Mouse (Mus musculus) embryonic facial prominence, embryonic 12.5 days (tissue): ENCODE measurements around the gene Aldh4a1. TPM values are rescaled to one million over a fixed set of nuclear protein-coding genes. Genes with fewer than 3 reads are reported as not detected.

ENCODE experiments used
- ATAC-seq: fragments of 200-750 bp; cut with Nextera tagmentation; 2 replicates; pipeline ENCODE4 v1.8.0; 2017; ENCODE audit not compliant: insufficient number of reproducible peaks, insufficient read depth, low FRiP score, low TSS enrichment
- H3K27ac ChIP-seq: fragments of 300-500 bp; sonication (generic); 2 replicates; pipeline ENCODE4 v1.5.1; 2016; ENCODE audit warnings: mild to moderate bottlenecking
- H3K27me3 ChIP-seq: fragments of 300-500 bp; sonication (generic); 2 replicates; pipeline ENCODE4 v1.6.1; 2016; ENCODE audit warnings: mild to moderate bottlenecking, moderate library complexity
- H3K36me3 ChIP-seq: fragments of 300-500 bp; sonication (generic); 2 replicates; pipeline ENCODE4 v1.6.1; 2016; ENCODE audit warnings: mild to moderate bottlenecking
- H3K4me1 ChIP-seq: fragments of 300-500 bp; sonication (generic); 2 replicates; pipeline ENCODE4 v1.6.1; 2016
- H3K4me2 ChIP-seq: fragments of 300-500 bp; sonication (generic); replicated peaks from 2 replicates; pipeline ENCODE4 v1.6.1; 2016; ENCODE audit warnings: mild to moderate bottlenecking, moderate library complexity
- H3K4me3 ChIP-seq: fragments of 300-500 bp; sonication (generic); 2 replicates; pipeline ENCODE4 v1.5.1; 2016; ENCODE audit warnings: mild to moderate bottlenecking
- H3K9ac ChIP-seq: fragments of 300-500 bp; sonication (generic); 2 replicates; pipeline ENCODE4 v1.6.1; 2016; ENCODE audit warnings: mild to moderate bottlenecking, moderate library complexity
- H3K9me3 ChIP-seq: fragments of 300-500 bp; sonication (generic); 2 replicates; pipeline ENCODE4 v1.6.1; 2016; ENCODE audit warnings: mild to moderate bottlenecking, moderate library complexity
- WGBS: fragments of 180-500 bp; shearing (Covaris S2); methylation state at CpG from one replicate; pipeline ENCODE4 v1.1.7; 2016; 5-methylcytosine and 5-hydroxymethylcytosine counted together
- polyA plus RNA-seq: library from polyadenylated mRNA; unstranded; fragments of >200 nt; fragmentation: Nextera tagmentation; extraction: Ambion mirVana; gene quantifications from 2 replicates; pipeline ENCODE4 v1.2.1, GENCODE M21; 2016

Gene Aldh4a1
- polyA plus RNA-seq, 1 experiment from 2014 or later: 27.1 TPM

- WGBS: 93% methylated on average over 5 of the region's 5 CpGs
- peaks cover 15% of the 10 kb centered on the region for H3K4me1 ChIP-seq
- no peaks in the 10 kb centered on the region for H3K9me3 ChIP-seq
- peaks cover 12% of the 10 kb centered on the region for H3K36me3 ChIP-seq
- H3K4me3 ChIP-seq: no peak overlapping the region
- H3K4me2 ChIP-seq: no peak overlapping the region
- no peak overlapping the region for H3K27ac ChIP-seq
- no peak for ATAC-seq
- no peaks in the 10 kb centered on the region for H3K27me3 ChIP-seq
- H3K9ac ChIP-seq: no peak overlapping the region
These were observed 15.9 kb upstream of the Aldh4a1 start for GRCm38 (mm10) chr4:139606732-139607131.

- H3K4me2 ChIP-seq: no peak overlapping the region
- H3K27ac ChIP-seq: no peak overlapping the region
- H3K4me3 ChIP-seq: no peak overlapping the region
- peaks cover 24% of the 10 kb centered on the region for H3K36me3 ChIP-seq
- no peak overlapping the region for H3K9ac ChIP-seq
- ATAC-seq: no peak
- 75% methylated on average over 4 of the region's 4 CpGs for WGBS
- no peaks in the 10 kb centered on the region for H3K9me3 ChIP-seq
- peaks cover 6% of the 10 kb centered on the region; the same call in 1 of the 2 replicates for H3K4me1 ChIP-seq
- H3K27me3 ChIP-seq: no peaks in the 10 kb centered on the region
These were observed 13.7 kb upstream of the Aldh4a1 start for GRCm38 (mm10) chr4:139608975-139609374.

- no peak overlapping the region for H3K9ac ChIP-seq
- peaks cover 36% of the 10 kb centered on the region for H3K36me3 ChIP-seq
- no peaks in the 10 kb centered on the region for H3K27me3 ChIP-seq
- H3K9me3 ChIP-seq: no peaks in the 10 kb centered on the region
- no peak overlapping the region for H3K4me3 ChIP-seq
- H3K4me2 ChIP-seq: peak overlapping the region; percentile 41
- peak overlapping the region; percentile 50 for H3K27ac ChIP-seq
- H3K4me1 ChIP-seq: peaks cover 6% of the 10 kb centered on the region; the same call in 1 of the 2 replicates
- 37% methylated on average over 6 of the region's 6 CpGs for WGBS
- ATAC-seq: no peak
These were observed 11.7 kb upstream of the Aldh4a1 start for GRCm38 (mm10) chr4:139610954-139611353.

- no peaks in the 10 kb centered on the region for H3K9me3 ChIP-seq
- ATAC-seq: peak; percentile 36; the same call in 1 of the 2 replicates
- peaks cover 6% of the 10 kb centered on the region; the same call in 1 of the 2 replicates for H3K4me1 ChIP-seq
- no peak overlapping the region for H3K4me3 ChIP-seq
- no peaks in the 10 kb centered on the region for H3K27me3 ChIP-seq
- peak overlapping the region; percentile 41 for H3K4me2 ChIP-seq
- H3K36me3 ChIP-seq: peaks cover 35% of the 10 kb centered on the region
- no peak overlapping the region for H3K9ac ChIP-seq
- WGBS: 6% methylated on average over 10 of the region's 10 CpGs
- peak overlapping the region; percentile 50; the same call in 1 of the 2 replicates for H3K27ac ChIP-seq
These were observed 11.1 kb upstream of the Aldh4a1 start for GRCm38 (mm10) chr4:139611542-139611953.

GRCm38 (mm10) chr4:139614524-139615260, 8.0 kb upstream of the Aldh4a1 start:
- H3K27ac ChIP-seq: no peak overlapping the region
- no peak overlapping the region for H3K4me2 ChIP-seq
- no peak for ATAC-seq
- H3K4me1 ChIP-seq: peaks cover 6% of the 10 kb centered on the region; the same call in 1 of the 2 replicates
- no peaks in the 10 kb centered on the region for H3K27me3 ChIP-seq
- no peaks in the 10 kb centered on the region for H3K9me3 ChIP-seq
- 92% methylated on average over 21 of the region's 21 CpGs for WGBS
- H3K4me3 ChIP-seq: no peak overlapping the region
- peaks cover 24% of the 10 kb centered on the region for H3K36me3 ChIP-seq
- H3K9ac ChIP-seq: no peak overlapping the region

- peak; percentile 64; the same call in 1 of the 2 replicates for ATAC-seq
- H3K9ac ChIP-seq: no peak overlapping the region
- WGBS: 17% methylated on average over 24 of the region's 24 CpGs
- H3K27me3 ChIP-seq: no peaks in the 10 kb centered on the region
- H3K36me3 ChIP-seq: peaks cover 24% of the 10 kb centered on the region
- H3K4me3 ChIP-seq: peak overlapping the region; percentile 31
- 0 out of 2 replicates have a peak overlapping the region, but pooled peaks have one; percentile 48 for H3K27ac ChIP-seq
- H3K4me1 ChIP-seq: no peaks in the 10 kb centered on the region
- H3K4me2 ChIP-seq: peak overlapping the region; percentile 44
- H3K9me3 ChIP-seq: no peaks in the 10 kb centered on the region
These were observed 6.2 kb upstream of the Aldh4a1 start for GRCm38 (mm10) chr4:139616276-139617000.

GRCm38 (mm10) chr4:139617001-139617364, 5.7 kb upstream of the Aldh4a1 start:
- Histone ChIP-seq H3K4me1 (0 out of 2 replicates have a peak, but pooled peaks cover 3% of the 10 kb centered on the region), H3K27ac (no peak overlapping the region), H3K36me3 (peaks cover 24% of the 10 kb centered on the region), H3K27me3 (no peaks in the 10 kb centered on the region), H3K4me2 (peak overlapping the region; percentile 44), H3K4me3 (no peak overlapping the region), H3K9ac (no peak overlapping the region), H3K9me3 (no peaks in the 10 kb centered on the region)
- 52% methylated on average over 3 of the region's 3 CpGs for WGBS
- ATAC-seq: no peak

- H3K4me2 ChIP-seq: no peak overlapping the region
- 72% methylated on average over 6 of the region's 6 CpGs for WGBS
These were observed 2.9 kb upstream of the Aldh4a1 start for GRCm38 (mm10) chr4:139619765-139620164.

GRCm38 (mm10) chr4:139623434-139624115, 909 bp downstream of the Aldh4a1 start:
- no peaks in the 10 kb centered on the region for H3K9me3 ChIP-seq
- peak overlapping the region; percentile 71 for H3K4me3 ChIP-seq
- H3K27me3 ChIP-seq: no peaks in the 10 kb centered on the region
- H3K36me3 ChIP-seq: no peaks in the 10 kb centered on the region
- peak overlapping the region; percentile 72 for H3K4me2 ChIP-seq
- H3K9ac ChIP-seq: peak overlapping the region; percentile 72
- no peak for ATAC-seq
- H3K4me1 ChIP-seq: peaks cover 18% of the 10 kb centered on the region
- WGBS: 29% methylated on average over 21 of the region's 21 CpGs
- H3K27ac ChIP-seq: 0 out of 2 replicates have a peak overlapping the region, but pooled peaks have one; percentile 73

More at GRCm38 (mm10) chr4:139619765-139620164, 2.9 kb upstream of the Aldh4a1 start:
- H3K27me3 ChIP-seq: no peaks in the 10 kb centered on the region
- H3K36me3 ChIP-seq: peaks cover 5% of the 10 kb centered on the region
- no peak for ATAC-seq
- H3K4me1 ChIP-seq: peaks cover 18% of the 10 kb centered on the region
- no peaks in the 10 kb centered on the region for H3K9me3 ChIP-seq
- no peak overlapping the region for H3K27ac ChIP-seq
- H3K9ac ChIP-seq: no peak overlapping the region
- no peak overlapping the region for H3K4me3 ChIP-seq

- H3K36me3 ChIP-seq: no peaks in the 10 kb centered on the region
- no peak overlapping the region for H3K27ac ChIP-seq
- H3K27me3 ChIP-seq: no peaks in the 10 kb centered on the region
- ATAC-seq: no peak
- peaks cover 18% of the 10 kb centered on the region for H3K4me1 ChIP-seq
- 53% methylated on average over 5 of the region's 5 CpGs for WGBS
- peak overlapping the region; percentile 71; the same call in 1 of the 2 replicates for H3K4me3 ChIP-seq
- H3K4me2 ChIP-seq: peak overlapping the region; percentile 72
- H3K9ac ChIP-seq: 0 out of 2 replicates have a peak overlapping the region, but pooled peaks have one; percentile 15
- no peaks in the 10 kb centered on the region for H3K9me3 ChIP-seq
These were observed 1.4 kb downstream of the Aldh4a1 start for GRCm38 (mm10) chr4:139624116-139624489.

- Histone ChIP-seq H3K9me3 (no peaks in the 10 kb centered on the region), H3K4me2 (no peak overlapping the region), H3K27ac (no peak overlapping the region), H3K27me3 (no peaks in the 10 kb centered on the region), H3K4me3 (peak overlapping the region; percentile 2; the same call in 1 of the 2 replicates), H3K9ac (no peak overlapping the region), H3K4me1 (peaks cover 18% of the 10 kb centered on the region), H3K36me3 (no peaks in the 10 kb centered on the region)
- ATAC-seq: no peak
- WGBS: 85% methylated on average over 10 of the region's 10 CpGs
These were observed 2.0 kb downstream of the Aldh4a1 start for GRCm38 (mm10) chr4:139624706-139625105.
